Mouse (Mus musculus) kidney, adult 2 months (tissue): ENCODE measurements at regions not wholly inside any gene's neighbourhood (a gene's known extent, or its start where the extent isn't known, plus 50 kb on each side); places are given as distances from the start of the nearest gene placed in this dataset.

Source experiments
- DNase-seq: peaks from one replicate; pipeline ENCODE4 v3.0.0; 2021
- H3K27ac ChIP-seq: fragments of 200-500 bp; 2 replicates; pipeline ENCODE4 v1.5.1; 2012; ENCODE audit warnings: low read depth, low read length, control low read depth, inconsistent platforms; ENCODE audit not compliant: insufficient read depth
- H3K27me3 ChIP-seq: fragments of 200-500 bp; replicated peaks from 2 replicates; pipeline ENCODE4 v1.6.1; 2012; ENCODE audit warnings: mild to moderate bottlenecking, moderate library complexity, low read length, inconsistent platforms; ENCODE audit not compliant: control insufficient read depth, insufficient read depth
- H3K36me3 ChIP-seq: fragments of 200-500 bp; 2 replicates; pipeline ENCODE4 v1.6.1; 2012; ENCODE audit warnings: mild to moderate bottlenecking, moderate library complexity, low read length, inconsistent platforms; ENCODE audit not compliant: control insufficient read depth, insufficient read depth
- H3K4me1 ChIP-seq: fragments of 200-500 bp; 2 replicates; pipeline ENCODE4 v1.6.1; 2011; ENCODE audit warnings: low read length; ENCODE audit not compliant: control insufficient read depth, insufficient read depth
- H3K4me3 ChIP-seq: fragments of 200-500 bp; 2 replicates; pipeline ENCODE4 v1.5.1; 2011; ENCODE audit warnings: mild to moderate bottlenecking, low read depth, low read length, control low read depth; ENCODE audit not compliant: insufficient read depth
- CTCF ChIP-seq: fragments of 200-500 bp; conservative IDR thresholded peaks from 2 replicates; pipeline ENCODE4 v1.5.1; 2011; ENCODE audit warnings: low read depth, mild to moderate bottlenecking, control low read depth, low read length, moderate library complexity, mixed read lengths; ENCODE audit not compliant: insufficient read depth, insufficient read length
- POLR2A ChIP-seq: fragments of 200-500 bp; IDR thresholded peaks from one replicate; pipeline ENCODE4 v1.6.1; 2011; ENCODE audit warnings: low read depth, low read length, control low read depth
- WGBS: fragments of 180-500 bp; shearing (Covaris S2); methylation state at CpG from one replicate; pipeline ENCODE4 v1.1.7; 2018; 5-methylcytosine and 5-hydroxymethylcytosine counted together

- TF ChIP-seq CTCF (no peak), POLR2A (no peak)
- no peak for DNase-seq
- no peak overlapping the region for H3K4me3 ChIP-seq
- no peaks in the 10 kb centered on the region for H3K4me1 ChIP-seq
- H3K27ac ChIP-seq = no peak overlapping the region
- H3K36me3 ChIP-seq = no peaks in the 10 kb centered on the region
- 51% methylated on average over 13 of the region's 13 CpGs for WGBS
- no peaks in the 10 kb centered on the region for H3K27me3 ChIP-seq
Observed at GRCm38 (mm10) chr10:118979339-118979738, 109.3 kb upstream of the Dyrk2 start.

- no peak overlapping the region for H3K4me3 ChIP-seq
- H3K36me3 ChIP-seq = no peaks in the 10 kb centered on the region
- TF ChIP-seq CTCF = no peak
- no peak for TF ChIP-seq POLR2A
- WGBS = 62% methylated on average over 10 of the region's 10 CpGs
- DNase-seq = no peak
- H3K27ac ChIP-seq = no peak overlapping the region
- H3K27me3 ChIP-seq = no peaks in the 10 kb centered on the region
- no peaks in the 10 kb centered on the region for H3K4me1 ChIP-seq
Observed at GRCm38 (mm10) chr10:118978181-118978743, 108.3 kb upstream of the Dyrk2 start.

- DNase-seq = no peak
- Histone ChIP-seq H3K4me1 (no peaks in the 10 kb centered on the region), H3K27ac (no peak overlapping the region), H3K36me3 (no peaks in the 10 kb centered on the region), H3K4me3 (no peak overlapping the region), H3K27me3 (no peaks in the 10 kb centered on the region)
- WGBS = 66% methylated on average over 10 of the region's 10 CpGs
- TF ChIP-seq CTCF (no peak), POLR2A (no peak)
Observed at GRCm38 (mm10) chr10:118976447-118976846, 106.4 kb upstream of the Dyrk2 start.

GRCm38 (mm10) chr10:118975772-118976171 is 105.8 kb upstream of the Dyrk2 start:
- Histone ChIP-seq H3K27me3 (no peaks in the 10 kb centered on the region), H3K4me1 (no peaks in the 10 kb centered on the region), H3K27ac (no peak overlapping the region), H3K4me3 (no peak overlapping the region), H3K36me3 (no peaks in the 10 kb centered on the region)
- 80% methylated on average over 2 of the region's 2 CpGs for WGBS
- TF ChIP-seq CTCF (no peak), POLR2A (no peak)
- no peak for DNase-seq

GRCm38 (mm10) chr10:118973324-118973723 is 103.3 kb upstream of the Dyrk2 start:
- no peak for TF ChIP-seq CTCF
- no peak for TF ChIP-seq POLR2A
- H3K27ac ChIP-seq = no peak overlapping the region

GRCm38 (mm10) chr10:118972626-118973025 is 102.6 kb upstream of the Dyrk2 start:
- Histone ChIP-seq H3K4me1 (no peaks in the 10 kb centered on the region), H3K36me3 (no peaks in the 10 kb centered on the region), H3K4me3 (no peak overlapping the region), H3K27ac (no peak overlapping the region), H3K27me3 (no peaks in the 10 kb centered on the region)
- no peak for DNase-seq
- TF ChIP-seq CTCF (no peak), POLR2A (no peak)
- WGBS = 95% methylated on average over 4 of the region's 4 CpGs

More at GRCm38 (mm10) chr10:118973324-118973723, 103.3 kb upstream of the Dyrk2 start:
- Histone ChIP-seq H3K36me3 (no peaks in the 10 kb centered on the region), H3K27me3 (no peaks in the 10 kb centered on the region), H3K4me3 (no peak overlapping the region), H3K4me1 (no peaks in the 10 kb centered on the region)
- no peak for DNase-seq
- WGBS = 75% methylated on average over 4 of the region's 4 CpGs

- 85% methylated on average over 14 of the region's 14 CpGs for WGBS
- TF ChIP-seq POLR2A (no peak), CTCF (no peak)
- H3K36me3 ChIP-seq = no peaks in the 10 kb centered on the region
- DNase-seq = no peak
- H3K27me3 ChIP-seq = no peaks in the 10 kb centered on the region
- H3K27ac ChIP-seq = no peak overlapping the region
- H3K4me1 ChIP-seq = no peaks in the 10 kb centered on the region
- no peak overlapping the region for H3K4me3 ChIP-seq
Observed at GRCm38 (mm10) chr10:118970457-118971175, 100.6 kb upstream of the Dyrk2 start.
